Mouse (Mus musculus) layer of hippocampus, adult 9-11 months (tissue): ENCODE data around the gene Gm3618.
"Not testable (repeated sequence)": the region's sequence is repeated elsewhere in the genome, so short reads cannot be mapped to it uniquely, and the experiment has no call there.

ENCODE experiments used
- DNase-seq: peaks from one replicate; pipeline ENCODE4 v3.0.0; 2022

Gm3618 gene

DNA sequence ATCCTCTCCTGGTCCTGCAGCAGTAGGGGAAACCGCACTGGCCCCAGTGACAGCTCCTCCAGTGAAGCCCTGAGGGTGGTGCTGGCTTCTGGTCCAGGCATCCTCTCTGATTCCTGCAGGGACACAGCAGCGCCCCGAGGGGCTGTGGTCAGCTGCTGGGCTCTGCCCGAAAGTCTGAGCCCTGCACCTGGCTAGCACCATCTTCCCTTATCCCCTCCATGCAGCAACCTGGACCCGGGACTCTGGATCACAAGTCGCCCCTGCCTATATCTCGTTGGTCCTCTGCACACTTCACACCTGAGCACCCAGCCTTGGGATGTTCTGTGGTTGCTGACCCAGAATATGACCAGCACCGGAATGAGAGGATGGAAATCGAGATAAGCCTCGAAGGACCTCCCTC lies at the start of gene Gm3618:
Gm3618 (minus strand) TSS at position 101 of the 400 bp plus-strand sequence.
- not testable (repeated sequence) for DNase-seq

DNA sequence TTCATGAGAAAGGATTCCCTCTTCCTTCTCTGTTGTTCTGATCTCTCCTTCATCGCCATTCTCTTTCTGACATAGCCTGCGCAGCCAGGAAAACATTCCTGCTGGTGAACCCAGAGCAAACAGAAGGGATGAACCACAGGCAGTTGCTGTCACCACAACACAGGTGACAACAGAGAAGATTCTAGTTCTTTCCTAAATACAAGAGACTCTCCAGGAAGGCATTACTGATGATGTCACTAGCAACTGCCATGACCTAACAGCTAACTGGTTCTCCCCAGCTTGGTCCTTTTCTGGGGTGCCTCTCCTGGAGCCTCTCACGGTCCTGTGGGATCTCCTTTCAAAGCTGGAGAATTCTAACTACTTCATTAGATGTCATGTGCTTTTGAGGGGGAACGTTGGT lies 46.7 kb upstream of the Gm3618 start, which contains the start of gene Gm16440:
Gm16440 (minus strand) TSS at position 101 of the 400 bp plus-strand sequence.
- DNase-seq = not testable (repeated sequence)

DNA sequence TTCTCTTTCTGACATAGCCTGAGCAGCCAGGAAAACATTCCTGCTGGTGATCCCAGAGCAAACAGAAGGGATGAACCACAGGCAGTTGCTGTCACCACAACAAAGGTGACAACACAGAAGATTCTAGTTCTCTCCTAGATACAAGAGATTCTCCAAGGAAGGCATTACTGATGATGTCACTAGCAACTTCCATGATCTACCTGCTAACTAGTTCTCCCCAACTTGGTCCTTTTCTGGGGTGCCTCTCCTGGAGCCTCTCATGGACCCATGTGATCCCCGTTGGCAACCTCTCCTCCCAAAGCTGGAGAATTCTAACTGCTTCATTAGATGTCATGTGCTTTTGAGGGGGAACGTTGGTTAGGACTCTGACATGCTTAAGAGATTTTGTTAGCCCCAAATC lies 38.7 kb downstream of the Gm3618 start, which contains the start of gene Gm21103:
Gm21103 (minus strand) TSS at position 101 of the 400 bp plus-strand sequence.
- not testable (repeated sequence) for DNase-seq

DNA sequence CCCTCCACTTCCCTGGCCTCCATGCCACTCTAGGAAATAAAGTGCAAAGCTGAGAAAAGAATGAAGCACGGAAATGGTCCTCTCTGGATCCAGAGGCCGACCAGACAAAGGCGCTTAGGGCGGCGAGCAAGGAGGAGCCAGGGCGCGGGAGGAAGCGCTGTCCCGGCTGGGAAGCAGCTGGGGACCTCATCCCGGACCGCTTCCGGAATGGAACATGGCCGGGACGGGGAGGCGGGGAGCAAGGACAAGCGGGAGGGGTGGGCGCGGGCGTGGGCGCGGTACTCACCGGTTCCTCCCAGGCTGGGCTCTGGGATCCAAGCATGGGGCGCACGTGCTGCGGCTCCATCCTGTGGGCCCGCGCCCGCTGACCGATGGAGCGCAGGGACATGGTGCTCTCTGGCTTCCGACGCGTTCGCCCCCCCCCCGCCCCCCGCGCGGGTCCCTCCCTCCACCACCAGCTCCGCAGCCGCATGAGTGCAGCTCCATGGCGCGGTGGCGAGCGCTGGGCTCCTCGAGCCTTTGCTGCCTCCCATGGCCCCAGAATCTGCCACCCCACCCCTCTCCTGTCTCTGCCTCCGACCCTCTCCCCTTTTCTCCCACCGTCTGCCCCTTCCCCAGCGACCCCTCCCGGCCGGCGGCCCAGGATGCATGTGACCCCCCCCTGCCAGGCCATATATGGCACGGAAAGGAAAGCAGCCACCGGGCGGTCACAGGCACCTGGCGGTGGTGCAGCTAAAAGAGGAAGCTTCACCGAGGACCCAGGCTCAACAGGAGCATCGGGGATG lies 56.4 kb downstream of the Gm3618 start, which contains the start of gene Gm3411:
Gm3411 (minus strand) TSS at position 320 of the 785 bp plus-strand sequence.
- DNase-seq = peak; percentile 14
